Mouse (Mus musculus) liver, adult (tissue): ENCODE data around the gene Tesk2.

ENCODE experiments used
- GATA4 ChIP-seq: IDR thresholded peaks from 2 replicates; pipeline ENCODE4 v1.6.1; 2014; ENCODE audit warnings: mild to moderate bottlenecking, low read length; ENCODE audit not compliant: insufficient replicate concordance

Gene Tesk2

GRCm38 (mm10) chr4:116811012-116811411 lies 90.3 kb downstream of the Tesk2 start:
- no peak for TF ChIP-seq GATA4

GRCm38 (mm10) chr4:116815276-116815675 lies 94.5 kb downstream of the Tesk2 start:
- no peak for TF ChIP-seq GATA4

- TF ChIP-seq GATA4: no peak
Observed at GRCm38 (mm10) chr4:116817486-116817885, 96.7 kb downstream of the Tesk2 start.

- no peak for TF ChIP-seq GATA4
Observed at GRCm38 (mm10) chr4:116819968-116820901, 99.5 kb downstream of the Tesk2 start.

- no peak for TF ChIP-seq GATA4
Observed at GRCm38 (mm10) chr4:116820902-116821693, 100.3 kb downstream of the Tesk2 start.

GRCm38 (mm10) chr4:116821694-116822016 lies 100.9 kb downstream of the Tesk2 start, which contains the start of gene Hpdl:
TSS of gene Hpdl (minus strand) at chr4:116821707.
- TF ChIP-seq GATA4: no peak

- TF ChIP-seq GATA4: no peak
Observed at GRCm38 (mm10) chr4:116824541-116825004, 103.8 kb downstream of the Tesk2 start.

GRCm38 (mm10) chr4:116827819-116828218 lies 107.1 kb downstream of the Tesk2 start:
- TF ChIP-seq GATA4: no peak

GRCm38 (mm10) chr4:116829364-116830069 lies 108.8 kb downstream of the Tesk2 start:
- TF ChIP-seq GATA4: no peak

GRCm38 (mm10) chr4:116830070-116830368 lies 109.3 kb downstream of the Tesk2 start:
- no peak for TF ChIP-seq GATA4

GRCm38 (mm10) chr4:116838999-116839398 lies 118.3 kb downstream of the Tesk2 start:
- no peak for TF ChIP-seq GATA4

- TF ChIP-seq GATA4: no peak
Observed at GRCm38 (mm10) chr4:116840841-116841240, 120.1 kb downstream of the Tesk2 start.

GRCm38 (mm10) chr4:116844324-116844723 lies 123.6 kb downstream of the Tesk2 start:
- no peak for TF ChIP-seq GATA4

GRCm38 (mm10) chr4:116849901-116850300 lies 129.2 kb downstream of the Tesk2 start:
- no peak for TF ChIP-seq GATA4

GRCm38 (mm10) chr4:116854286-116854685 lies 133.5 kb downstream of the Tesk2 start:
- TF ChIP-seq GATA4: no peak
